Mouse (Mus musculus) heart, postnatal 0 days (tissue): ENCODE measurements around the gene Cd207.

Experiments
- CTCF ChIP-seq: IDR thresholded peaks from 2 replicates; pipeline ENCODE4 v1.5.1; 2016; ENCODE audit warnings: antibody characterized with exemption, control low read depth, low read depth
- EP300 ChIP-seq: IDR thresholded peaks from 2 replicates; pipeline ENCODE4 v1.6.1; 2016; ENCODE audit warnings: antibody characterized with exemption, low read depth

- TF ChIP-seq CTCF, result no peak
- TF ChIP-seq EP300, result no peak
These were observed 32.9 kb upstream of the Cd207 start for GRCm38 (mm10) chr6:83710361-83711066.
